Mouse (Mus musculus) kidney, adult 11 months (tissue): ENCODE data around the gene Ofcc1.

Experiments
- DNase-seq: peaks from one replicate; pipeline ENCODE4 v3.0.0; 2022

The Ofcc1 gene

DNA sequence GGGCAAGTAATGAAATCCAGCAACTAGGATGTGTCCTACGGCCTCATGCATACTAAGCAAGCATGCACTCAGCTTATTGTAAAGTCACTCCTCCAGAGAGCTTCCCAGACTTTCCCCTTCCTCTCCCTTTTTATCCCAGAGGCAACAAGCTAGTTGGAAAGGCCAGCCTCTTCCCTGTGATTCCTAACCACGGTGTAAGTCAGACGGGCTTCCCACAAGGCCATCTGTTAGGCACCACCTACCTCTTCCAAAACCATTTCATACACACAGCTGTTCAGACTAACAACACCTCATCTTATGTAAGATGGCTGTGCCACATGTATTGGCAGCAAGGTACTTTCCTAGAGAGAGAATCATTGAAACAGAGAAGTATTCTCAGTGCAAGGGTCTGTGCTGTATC lies 124.9 kb downstream of the Ofcc1 start:
- DNase-seq: no peak

DNA sequence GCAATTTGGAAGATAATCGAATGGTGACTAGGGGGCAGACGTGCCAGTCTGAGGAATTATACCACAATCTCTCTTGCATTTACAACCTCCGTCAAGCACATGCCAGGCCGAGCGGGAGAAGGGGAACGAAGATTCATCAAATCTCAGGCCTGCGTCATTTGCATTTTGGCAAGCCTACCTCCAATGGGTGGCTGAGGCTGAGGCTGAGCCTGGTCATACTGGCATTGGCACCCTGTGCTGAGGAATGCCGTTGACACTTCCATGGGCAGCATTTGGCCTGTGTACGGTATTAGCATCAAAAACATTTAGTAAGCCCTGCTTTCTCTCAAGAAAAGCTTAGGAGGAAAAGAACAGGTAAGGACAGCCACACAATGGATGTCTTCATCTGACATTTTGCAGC lies 152.9 kb downstream of the Ofcc1 start:
- no peak for DNase-seq

DNA sequence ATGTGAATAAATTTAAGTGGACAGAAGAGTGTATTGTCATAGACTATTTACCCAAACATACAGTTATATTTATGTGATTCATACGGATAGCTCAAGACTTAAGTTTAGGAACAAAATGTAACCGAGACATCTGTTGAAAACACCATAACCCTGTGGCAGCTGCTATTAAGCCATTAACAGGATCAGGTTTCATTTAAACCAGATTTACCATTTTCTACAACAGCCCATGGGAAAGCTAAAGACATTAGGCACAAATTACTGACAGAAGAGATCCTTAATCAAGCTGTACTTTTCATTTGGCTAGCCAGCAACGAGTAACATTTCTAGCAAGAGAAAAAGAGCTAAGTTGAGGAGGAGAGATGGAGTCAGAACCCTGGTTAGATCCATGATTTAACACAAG lies 179.5 kb downstream of the Ofcc1 start:
- no peak for DNase-seq

DNA sequence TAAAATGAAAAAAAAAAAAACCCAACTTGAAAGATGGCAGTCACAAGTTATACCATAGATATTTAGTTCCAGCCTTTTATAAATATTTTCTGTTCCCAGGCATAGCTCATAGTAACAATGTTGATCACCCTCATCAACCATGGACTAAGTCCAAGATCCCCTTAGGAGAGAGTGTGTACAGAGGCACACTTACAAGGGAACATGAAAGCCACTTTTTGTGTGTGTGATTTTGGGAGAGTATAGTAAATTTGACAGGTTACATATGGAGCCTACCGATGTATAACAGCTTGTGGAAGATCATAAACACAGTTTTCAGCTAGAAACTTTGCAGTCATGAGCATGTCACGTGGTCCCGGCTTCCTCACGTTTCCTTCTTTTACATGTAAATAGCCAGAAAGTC lies 189.5 kb downstream of the Ofcc1 start:
- DNase-seq: no peak

- DNase-seq: no peak
Observed at GRCm38 (mm10) chr13:40167871-40168270, 193.4 kb downstream of the Ofcc1 start.

GRCm38 (mm10) chr13:40155466-40155865 lies 205.8 kb downstream of the Ofcc1 start:
- no peak for DNase-seq

- DNase-seq: no peak
Observed at GRCm38 (mm10) chr13:40139906-40140305, 221.3 kb downstream of the Ofcc1 start.

- DNase-seq: no peak
Observed at GRCm38 (mm10) chr13:40136096-40136495, 225.2 kb downstream of the Ofcc1 start.

- DNase-seq: no peak
Observed at GRCm38 (mm10) chr13:40135670-40136069, 225.6 kb downstream of the Ofcc1 start.

GRCm38 (mm10) chr13:40123868-40124267 lies 237.4 kb downstream of the Ofcc1 start:
- DNase-seq: no peak

GRCm38 (mm10) chr13:40112336-40112735 lies 248.9 kb downstream of the Ofcc1 start:
- DNase-seq: no peak

- no peak for DNase-seq
Observed at GRCm38 (mm10) chr13:40076236-40076635, 285.0 kb downstream of the Ofcc1 start.

DNA sequence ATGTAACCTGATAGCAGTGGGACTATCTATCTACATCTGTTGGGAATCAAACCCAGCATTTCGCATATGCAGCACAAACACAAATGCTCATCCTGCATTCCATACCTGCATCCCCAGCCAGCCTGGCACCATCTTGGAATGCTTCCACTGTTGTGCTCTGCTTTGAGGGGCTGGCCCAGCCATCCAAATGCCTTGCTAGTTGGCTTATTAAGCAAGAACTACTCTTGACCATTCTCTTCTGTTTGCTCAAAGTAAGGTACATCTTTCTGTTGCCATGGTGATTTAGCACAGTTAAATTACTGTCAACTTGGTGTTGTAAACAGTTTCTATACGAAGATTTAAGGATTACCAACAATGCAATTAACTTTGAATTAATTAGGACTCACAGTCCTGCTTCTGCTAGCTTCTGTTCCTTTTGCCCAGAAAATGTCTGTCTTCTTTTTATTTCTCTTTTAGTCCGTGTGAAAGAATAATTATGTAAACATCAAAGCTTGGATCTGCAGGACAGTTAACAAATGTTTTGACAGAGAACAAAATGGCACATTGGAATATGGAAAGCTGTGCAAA lies 286.3 kb downstream of the Ofcc1 start:
- DNase-seq: no peak

- no peak for DNase-seq
Observed at GRCm38 (mm10) chr13:40070004-40070403, 291.2 kb downstream of the Ofcc1 start.

- DNase-seq: no peak
Observed at GRCm38 (mm10) chr13:40061281-40061680, 300.0 kb downstream of the Ofcc1 start.

- no peak for DNase-seq
Observed at GRCm38 (mm10) chr13:40037881-40038280, 323.4 kb downstream of the Ofcc1 start.

- DNase-seq: no peak
Observed at GRCm38 (mm10) chr13:40036981-40037765, 324.1 kb downstream of the Ofcc1 start.

GRCm38 (mm10) chr13:40029426-40029825 lies 331.8 kb downstream of the Ofcc1 start:
- no peak for DNase-seq

DNA sequence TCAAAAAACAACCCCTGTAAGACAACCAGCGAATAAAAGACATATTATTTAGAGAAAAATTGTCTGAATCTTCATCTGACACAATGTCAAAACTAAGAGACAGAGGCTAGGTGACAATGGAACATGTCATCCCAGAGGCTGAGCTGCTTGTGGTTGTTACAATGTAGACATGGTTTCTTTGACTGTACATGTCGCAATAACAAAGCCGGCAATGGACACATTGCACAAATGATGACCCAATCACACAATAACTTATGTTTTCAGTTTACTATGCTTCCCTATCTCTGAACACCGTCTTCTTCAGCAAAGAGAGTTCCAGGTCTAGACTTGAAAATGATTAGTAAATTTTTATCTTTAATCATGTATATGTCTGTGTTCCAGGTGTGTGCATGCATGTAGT lies 332.4 kb downstream of the Ofcc1 start:
- no peak for DNase-seq

GRCm38 (mm10) chr13:40025816-40026215 lies 335.4 kb downstream of the Ofcc1 start:
- DNase-seq: no peak

DNA sequence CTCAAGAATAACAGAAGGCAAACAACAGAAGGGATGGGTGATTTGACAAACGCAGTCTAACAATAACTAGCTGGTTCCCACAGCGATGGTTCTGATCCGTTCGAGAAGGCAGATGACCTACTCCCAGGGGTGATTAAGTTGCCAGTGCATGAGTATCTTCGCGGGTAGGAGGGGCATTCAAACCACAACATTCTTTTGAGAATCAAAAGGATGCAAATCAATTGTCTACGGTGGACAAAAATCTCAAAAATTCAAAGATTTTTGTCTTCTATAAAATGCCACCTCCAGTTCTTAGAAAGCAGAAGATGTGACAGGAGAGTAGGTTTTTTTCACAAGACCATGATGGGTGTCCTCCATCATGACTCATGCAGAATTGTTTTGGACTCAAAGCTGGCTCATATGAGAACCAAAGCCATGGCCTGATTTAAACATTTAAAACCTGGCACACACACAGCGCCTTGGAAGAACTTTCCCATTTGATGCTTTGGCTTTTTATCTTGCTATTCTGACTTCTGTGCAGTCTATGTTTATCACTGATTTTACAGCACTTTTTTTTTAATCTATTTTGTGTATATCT lies 338.0 kb downstream of the Ofcc1 start:
- no peak for DNase-seq

- DNase-seq: no peak
Observed at GRCm38 (mm10) chr13:40022609-40023008, 338.6 kb downstream of the Ofcc1 start.

- DNase-seq: no peak
Observed at GRCm38 (mm10) chr13:40000236-40000635, 361.0 kb downstream of the Ofcc1 start.

DNA sequence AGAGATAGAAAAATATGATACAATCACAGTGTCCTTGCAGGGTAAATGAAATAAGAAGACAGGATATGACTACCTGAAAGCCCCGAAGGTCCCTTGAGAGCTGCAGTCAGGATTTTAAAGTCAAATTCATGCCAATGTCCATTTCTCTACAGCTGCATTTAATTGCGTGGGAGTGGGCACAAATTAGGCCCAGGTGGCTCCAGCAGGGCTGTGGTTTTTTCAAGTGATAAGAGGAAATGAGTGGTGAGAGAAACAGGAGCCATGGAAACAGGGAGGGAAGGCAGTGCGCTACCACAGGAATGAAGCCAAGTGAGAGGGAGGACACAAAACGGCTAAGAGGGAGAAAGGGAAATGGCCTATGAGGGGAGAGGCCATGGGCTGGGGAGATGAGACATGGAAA lies 363.3 kb downstream of the Ofcc1 start:
- no peak for DNase-seq
